Mouse (Mus musculus) urinary bladder, postnatal 36 days (tissue): ENCODE results near the gene Gm21776.
"Not testable (repeated sequence)": the region's sequence is repeated elsewhere in the genome, so short reads cannot be mapped to it uniquely, and the experiment has no call there.

Experiments used
- DNase-seq, 2 experiments: peaks; one replicate each; pipeline ENCODE4 v3.0.0; 2022; ENCODE audit warnings: low spot score in 2 of 2, mixed read lengths in 1 of 2

Gene Gm21776

GRCm38 (mm10) chrY:76378362-76378761 is at the start of gene Gm21776:
Gene Gm21776 (plus strand): TSS chrY:76378662.
- DNase-seq = not testable (repeated sequence)
